Mouse (Mus musculus) embryonic facial prominence, embryonic 14.5 days (tissue): ENCODE results near the gene Ldhb. TPM values are rescaled to one million over a fixed set of nuclear protein-coding genes. Genes with fewer than 3 reads are reported as not detected.

Experiments
- polyA plus RNA-seq: library from polyadenylated mRNA; unstranded; fragments of >200 nt; fragmentation: Nextera tagmentation; extraction: Ambion mirVana; gene quantifications from 2 replicates; pipeline ENCODE4 v1.2.1, GENCODE M21; 2014

Gene Ldhb
- polyA plus RNA-seq, 1 experiment from 2014 or later, result 218 TPM

Other genes starting within 250 kb of the Ldhb start
- gene Iapp, start 209.5 kb downstream of the Ldhb start, polyA plus RNA-seq, result 0.35 and 0.42 TPM in 2 replicates
- gene Slco1a5, start 185.0 kb downstream of the Ldhb start, polyA plus RNA-seq, result 0.75 and 0.96 TPM in 2 replicates
- gene Pyroxd1, start 162.3 kb downstream of the Ldhb start, polyA plus RNA-seq, result 13.2 and 16.8 TPM in 2 replicates
- gene Recql, start 120.9 kb downstream of the Ldhb start, polyA plus RNA-seq, result 22.9 and 30.2 TPM in 2 replicates
- gene Golt1b, start 120.7 kb downstream of the Ldhb start, polyA plus RNA-seq, result 133 and 142 TPM in 2 replicates
- 1.1 TPM in 2 replicates for gene Spx, start 94.5 kb downstream of the Ldhb start, polyA plus RNA-seq
- gene Gys2, start 34.8 kb downstream of the Ldhb start, polyA plus RNA-seq, result not detected in 2 replicates
- gene Kcnj8, start 63.7 kb upstream of the Ldhb start, polyA plus RNA-seq, result 16.8 and 21.0 TPM in 2 replicates
- gene Abcc9, start 194.4 kb upstream of the Ldhb start, polyA plus RNA-seq, result 7.7 and 7.9 TPM in 2 replicates
- 95.2 and 95.6 TPM in 2 replicates for gene Cmas, start 248.7 kb upstream of the Ldhb start, polyA plus RNA-seq